Mouse (Mus musculus) heart, postnatal 10 days (tissue): ENCODE data around the gene Gpat3. TPM values are rescaled to one million over a fixed set of nuclear protein-coding genes. Genes with fewer than 3 reads are reported as not detected.

Experiments used
- DNase-seq, 2 experiments: peaks; one replicate each; pipeline ENCODE4 v3.0.0; 2021
- intact Hi-C: fragments of 180-260 bp; cut with DNase I; formaldehyde crosslinking; loops from one replicate; pipeline ENCODE4 v1.15.1; 2025
- total RNA-seq, 2 experiments: library from RNA; stranded (reverse); gene quantifications; 2 replicates each; pipeline ENCODE4 v1.2.3; 2021

The Gpat3 gene
- total RNA-seq, 2 experiments from 2014 or later = 28.3 to 43.5 TPM

DNA sequence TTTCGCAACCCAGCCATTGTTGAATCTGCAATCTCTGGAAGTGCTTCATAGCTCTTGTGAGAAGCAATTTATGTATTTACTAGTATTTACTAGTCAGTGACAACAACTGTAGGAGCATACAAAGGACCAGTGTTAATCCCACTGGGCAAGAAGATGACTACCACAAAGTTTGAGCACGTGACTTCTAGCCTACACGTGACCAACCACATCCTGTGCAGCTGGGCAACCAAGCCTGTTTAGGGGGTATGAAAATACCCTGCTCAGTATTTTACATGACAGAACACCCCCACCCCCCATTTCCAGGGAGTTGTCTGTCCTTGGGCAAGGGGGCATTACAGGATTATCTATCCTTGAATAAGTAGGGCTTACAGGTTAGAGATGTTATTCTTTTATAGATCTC, 11.0 kb downstream of the Gpat3 start:
- DNase-seq = no peak
- intact Hi-C loops = no loop called here

DNA sequence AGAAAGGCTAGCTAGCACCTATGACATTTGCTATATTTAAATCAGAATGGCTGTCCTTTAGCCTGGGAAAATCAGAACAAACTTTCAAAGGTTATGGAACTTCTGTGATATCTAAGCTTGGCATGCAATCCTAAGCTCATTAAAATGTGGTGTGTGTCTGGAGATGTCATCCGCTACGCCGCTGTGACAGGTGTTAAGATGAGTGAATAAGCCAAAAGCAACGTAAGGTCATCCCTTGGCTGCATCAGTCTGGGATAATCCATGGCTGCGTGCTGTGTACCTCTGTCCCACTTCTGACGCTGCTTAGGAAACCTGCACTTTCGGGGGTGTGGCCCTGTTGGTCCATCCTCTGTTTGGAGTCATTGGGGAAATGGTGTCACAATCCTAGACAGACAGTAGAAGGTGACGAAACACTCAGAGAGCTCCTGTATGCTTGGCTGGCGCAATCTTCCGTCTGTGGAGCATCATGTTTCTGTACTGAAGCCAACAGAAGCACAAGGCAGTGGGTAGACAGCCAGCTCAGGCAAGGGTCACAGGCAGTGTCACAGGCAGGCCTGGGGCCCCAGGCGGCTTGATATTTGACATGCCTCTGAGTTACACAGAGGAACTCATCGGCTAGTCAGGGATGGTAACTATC, 15.0 kb downstream of the Gpat3 start:
- intact Hi-C loops = loop anchor here (2.0 kb wide), 1 partner anchor 14 kb away; no protein-coding TSS in a partner anchor
- DNase-seq = peak; percentile 88 to 91

DNA sequence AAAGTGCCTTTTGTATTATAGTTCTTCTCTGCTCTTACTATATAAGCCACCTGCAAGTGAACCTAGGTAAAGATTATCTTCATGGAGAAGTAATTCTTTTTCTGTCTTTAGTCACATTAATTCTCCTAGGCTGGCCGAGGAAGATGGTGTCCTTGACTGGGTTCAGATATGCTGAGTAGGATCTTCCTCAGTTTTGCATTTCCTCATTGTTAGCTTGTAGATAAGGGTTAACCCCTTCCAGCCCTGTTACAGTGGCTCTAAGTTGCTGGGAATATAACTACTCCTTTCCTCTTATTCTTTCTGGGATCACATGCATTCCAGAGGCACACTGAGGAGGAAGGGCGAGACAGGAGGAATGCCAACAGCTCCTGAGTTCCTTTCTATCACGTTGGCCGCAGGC, 15.6 kb downstream of the Gpat3 start:
- intact Hi-C loops = loop anchor here (2.0 kb wide), 1 partner anchor 14 kb away; no protein-coding TSS in a partner anchor
- no peak for DNase-seq

DNA sequence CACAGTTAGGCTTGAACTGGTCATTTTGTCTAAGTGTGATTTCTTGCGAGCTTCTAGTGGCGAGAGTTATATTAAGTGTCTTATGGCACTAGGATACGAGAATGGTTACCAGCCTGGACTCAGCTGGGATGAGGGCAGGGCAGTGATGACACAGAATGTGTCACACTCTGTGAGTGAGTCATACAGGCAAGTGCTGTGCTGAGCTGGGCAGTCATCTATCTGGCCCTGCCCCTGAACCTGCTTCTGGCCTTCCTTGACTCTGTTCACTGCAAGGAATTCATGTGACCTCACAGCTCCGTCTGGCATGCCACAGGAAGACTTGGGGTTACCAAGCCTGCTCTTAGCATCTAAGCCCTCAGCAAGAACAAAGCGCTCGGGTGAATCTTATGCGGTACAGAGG, 16.3 kb downstream of the Gpat3 start:
- intact Hi-C loops = loop anchor here (2.0 kb wide), 1 partner anchor 15 kb away; no protein-coding TSS in a partner anchor
- DNase-seq = peak; percentile 10 to 43

DNA sequence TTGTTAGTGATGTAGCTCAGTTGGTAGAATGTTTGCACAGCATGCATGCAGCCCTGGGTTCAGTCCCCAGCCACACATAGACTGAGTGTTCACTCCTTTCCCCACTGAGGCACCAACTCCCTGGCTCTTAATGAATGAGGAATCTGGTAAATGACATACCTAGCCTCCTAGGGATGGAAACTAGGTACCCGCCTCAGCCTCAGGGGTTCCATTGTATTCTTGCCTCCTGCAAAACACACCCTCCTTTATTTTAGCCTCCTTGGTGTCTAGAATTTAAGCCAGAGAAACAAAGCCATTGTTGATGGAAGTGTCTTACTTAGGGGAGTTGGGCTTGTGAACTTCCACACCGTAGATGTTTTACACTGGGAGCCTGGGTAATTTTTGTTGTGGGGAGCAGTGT, 17.6 kb downstream of the Gpat3 start:
- intact Hi-C loops = no loop called here
- DNase-seq = no peak

DNA sequence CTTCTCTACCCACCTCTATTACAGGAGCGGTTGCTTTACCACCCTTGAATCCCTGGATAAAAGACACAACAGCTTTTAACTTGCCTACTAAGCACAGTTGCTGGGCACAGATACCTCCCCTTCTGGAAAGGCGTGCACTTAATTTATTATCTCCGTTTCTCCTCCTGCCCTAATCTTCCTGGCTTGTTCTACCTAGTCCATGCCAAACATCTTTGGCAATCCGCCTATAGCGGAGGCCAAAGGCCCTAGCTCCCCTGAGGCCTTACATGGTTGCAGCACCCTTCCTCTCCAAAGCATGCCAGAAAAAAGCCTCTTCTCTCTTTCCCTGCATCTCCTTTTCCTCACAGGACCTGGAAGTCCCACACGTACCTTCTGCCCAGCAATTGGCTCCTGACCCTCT, 18.9 kb downstream of the Gpat3 start:
- DNase-seq = peak; percentile 72 to 83
- intact Hi-C loops = loop anchor here (2.0 kb wide), 1 partner anchor 28 kb away; no protein-coding TSS in a partner anchor

DNA sequence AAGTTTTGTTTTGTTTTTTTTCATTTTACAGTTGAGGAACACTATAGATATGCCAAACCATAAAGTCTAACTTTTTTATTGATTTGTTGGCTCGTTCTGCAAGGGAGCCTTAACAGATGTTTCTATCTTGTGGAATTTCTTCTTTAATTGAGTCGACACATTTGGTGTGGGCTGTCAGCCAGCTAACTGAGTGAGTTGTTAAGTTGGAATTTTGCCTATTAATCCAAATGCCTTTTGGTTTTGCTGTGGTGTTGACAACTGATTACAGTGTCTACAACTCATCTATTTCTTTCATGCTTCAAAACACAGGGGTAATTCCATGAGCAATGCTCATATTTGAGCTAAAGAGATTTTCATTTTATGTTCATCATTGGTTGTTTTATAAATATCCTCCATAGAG, 20.7 kb downstream of the Gpat3 start:
- intact Hi-C loops = no loop called here

DNA sequence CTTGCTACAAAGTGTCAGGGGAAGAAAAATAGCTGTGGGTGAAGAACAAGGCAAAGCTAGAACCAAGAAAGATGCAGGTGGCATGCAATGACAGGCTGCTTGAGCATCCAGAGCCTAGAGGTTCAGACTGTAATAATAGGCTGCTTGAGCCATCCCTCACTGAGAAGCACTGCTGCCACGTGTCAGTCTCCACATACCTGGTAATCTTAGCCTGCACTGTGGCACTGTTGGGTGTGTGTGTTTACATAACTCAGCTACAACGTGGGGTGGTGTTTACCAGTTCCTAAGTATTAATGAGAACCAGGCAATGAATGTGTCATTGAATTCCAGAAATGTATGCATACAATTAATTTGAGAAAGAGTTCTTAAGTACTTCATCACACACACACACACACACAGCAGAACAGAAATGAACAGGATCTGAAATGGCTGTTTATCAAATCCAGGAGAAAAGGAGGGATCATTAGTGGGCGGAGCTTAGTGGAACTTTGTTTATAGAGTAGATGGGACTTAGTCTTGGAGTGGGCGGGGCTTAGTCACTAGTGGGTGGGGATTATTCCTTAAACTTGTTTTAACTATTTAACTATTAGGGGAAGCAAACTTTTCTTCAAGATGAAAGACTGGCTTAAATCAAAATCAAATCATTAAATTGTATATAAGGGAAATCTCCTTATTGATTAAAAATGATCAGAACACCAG, 23.8 kb downstream of the Gpat3 start:
- no peak for DNase-seq
- intact Hi-C loops = no loop called here

More for the DNA sequence above, 20.7 kb downstream of the Gpat3 start:
- DNase-seq = peak; percentile 53 to 55

DNA sequence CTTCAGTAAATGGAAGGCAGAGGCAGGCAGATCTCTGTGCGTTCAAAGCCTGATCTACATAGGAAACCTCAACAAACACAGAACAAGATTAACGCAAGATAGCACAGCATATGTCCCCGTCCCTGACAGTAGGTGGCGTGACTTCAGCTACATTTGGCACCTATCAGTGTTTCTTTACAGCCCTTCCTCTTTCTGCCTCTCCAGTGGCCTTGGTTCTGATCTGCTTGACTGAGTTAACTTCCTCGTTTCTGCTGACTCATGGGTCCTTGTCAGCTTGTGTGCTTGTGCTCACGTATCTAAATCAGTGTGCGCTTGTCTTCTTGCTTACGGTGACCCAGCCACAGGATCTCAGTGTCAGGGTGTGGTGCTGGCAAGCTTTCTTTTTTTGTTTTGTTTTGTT, 26.5 kb downstream of the Gpat3 start:
- intact Hi-C loops = loop anchor here (5.0 kb wide), 1 partner anchor 35 kb away; no protein-coding TSS in a partner anchor

DNA sequence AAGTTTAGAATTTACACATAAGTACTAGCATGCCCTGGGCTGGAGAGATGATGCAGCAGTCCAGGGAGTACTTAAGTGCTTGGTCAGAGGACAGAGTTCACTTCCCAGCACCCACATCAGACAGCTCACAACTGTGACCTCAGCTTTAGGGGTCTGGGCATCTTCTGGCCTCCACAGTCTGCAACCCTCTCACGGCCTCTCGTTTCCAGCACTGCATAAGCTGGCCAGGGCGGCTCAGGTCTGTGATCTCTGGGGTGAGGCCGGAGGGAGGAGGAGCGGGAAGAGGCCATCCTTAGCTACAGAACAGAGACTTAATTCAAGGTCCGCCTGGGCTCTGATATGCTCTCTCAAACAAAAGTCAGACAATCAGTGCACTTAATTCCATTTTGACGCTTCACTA, 29.2 kb downstream of the Gpat3 start:
- DNase-seq = no peak

More for the DNA sequence above, 26.5 kb downstream of the Gpat3 start:
- no peak for DNase-seq

DNA sequence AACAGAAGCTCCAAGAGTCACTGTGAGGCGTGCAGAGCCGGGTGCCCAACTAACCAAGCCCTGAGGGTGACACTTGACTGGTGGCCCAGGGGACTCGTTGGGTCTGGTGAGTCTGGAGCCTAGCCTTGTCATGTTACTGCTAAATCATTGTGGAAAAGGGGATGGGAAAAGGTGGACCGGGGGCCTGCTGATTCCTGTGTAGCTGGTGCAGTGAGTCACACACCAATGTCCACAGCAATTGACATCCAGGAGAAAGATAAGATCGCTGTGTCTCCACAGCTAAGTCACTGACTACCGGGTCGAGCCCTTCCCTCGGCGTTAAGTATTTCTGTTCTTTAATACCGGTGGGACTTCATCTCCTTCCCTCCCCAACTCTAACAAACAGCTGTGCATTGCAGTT, 29.7 kb downstream of the Gpat3 start:
- no peak for DNase-seq
- intact Hi-C loops = no loop called here

More for the DNA sequence above, 29.2 kb downstream of the Gpat3 start:
- intact Hi-C loops = loop anchor here (5.0 kb wide), 1 partner anchor 33 kb away; no protein-coding TSS in a partner anchor

DNA sequence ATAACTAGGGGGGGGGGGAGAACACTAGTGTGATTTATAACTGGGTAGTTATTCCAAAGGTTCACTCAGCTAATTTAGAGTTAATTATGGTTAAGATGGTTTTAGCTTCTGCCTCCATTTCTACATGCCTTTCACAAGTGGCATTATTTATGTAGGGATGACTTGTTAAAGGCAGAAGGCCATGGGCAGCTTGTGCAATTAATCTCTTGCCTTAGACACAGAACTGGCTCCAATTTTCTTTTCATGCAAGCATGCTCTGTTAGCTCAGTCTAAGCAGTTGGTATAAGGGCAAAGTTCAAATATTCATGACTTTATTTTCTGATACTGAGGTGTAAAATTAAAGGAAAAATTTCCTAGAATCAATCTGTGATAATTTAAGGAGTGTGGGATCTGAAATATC, 31.5 kb downstream of the Gpat3 start:
- intact Hi-C loops = no loop called here
- DNase-seq = no peak

DNA sequence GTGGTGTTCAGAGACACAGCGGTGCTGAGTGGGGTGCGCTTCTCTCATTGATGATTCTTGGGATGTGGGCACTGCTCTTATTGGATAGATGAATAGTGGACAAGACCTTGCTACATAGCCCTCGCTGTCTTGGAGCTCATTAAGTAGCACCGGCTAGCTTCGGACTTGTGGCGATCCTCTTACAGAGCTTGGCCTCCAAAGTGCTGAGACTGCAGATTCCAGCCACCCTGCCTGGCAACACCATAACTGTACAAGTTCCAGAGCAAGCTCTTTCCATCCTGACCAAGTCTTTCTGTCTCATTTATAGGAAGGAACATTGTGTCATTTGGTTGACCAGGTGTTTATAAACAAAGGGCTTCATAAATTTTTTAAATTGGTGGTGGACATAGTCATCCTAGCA, 39.7 kb downstream of the Gpat3 start:
- DNase-seq = no peak
- intact Hi-C loops = no loop called here

DNA sequence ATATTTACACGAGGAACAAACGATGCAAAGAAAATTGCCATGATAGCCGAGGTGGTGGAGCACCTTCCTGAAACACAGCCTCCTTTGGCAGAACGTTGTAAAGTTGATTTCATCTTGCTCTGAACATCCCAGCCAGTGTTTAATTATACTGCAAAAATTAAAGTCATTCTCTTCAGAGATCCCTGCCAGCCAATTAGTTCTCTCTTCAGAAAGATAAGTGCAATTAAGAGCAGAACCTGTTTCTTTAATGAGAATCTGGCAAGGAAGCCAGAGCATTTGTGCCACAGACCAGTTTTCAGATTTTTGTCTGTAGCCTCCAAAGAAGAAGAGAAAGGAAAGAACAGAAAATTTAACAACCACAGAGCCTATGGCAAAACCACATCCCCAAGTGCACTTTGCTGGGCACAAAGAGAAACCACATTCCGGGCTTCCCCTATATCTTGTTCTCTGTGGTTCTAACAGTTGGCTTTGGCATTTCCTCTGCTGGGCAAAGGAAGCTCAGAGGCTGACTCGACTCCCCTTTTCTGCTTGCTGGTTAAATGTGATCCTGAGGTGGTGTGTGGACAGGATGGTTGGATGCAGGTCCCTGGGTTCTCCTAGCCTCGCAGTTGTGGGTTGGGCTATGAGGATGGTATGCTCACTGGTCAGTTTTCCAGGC, 40.9 kb downstream of the Gpat3 start:
- intact Hi-C loops = no loop called here
- no peak for DNase-seq

DNA sequence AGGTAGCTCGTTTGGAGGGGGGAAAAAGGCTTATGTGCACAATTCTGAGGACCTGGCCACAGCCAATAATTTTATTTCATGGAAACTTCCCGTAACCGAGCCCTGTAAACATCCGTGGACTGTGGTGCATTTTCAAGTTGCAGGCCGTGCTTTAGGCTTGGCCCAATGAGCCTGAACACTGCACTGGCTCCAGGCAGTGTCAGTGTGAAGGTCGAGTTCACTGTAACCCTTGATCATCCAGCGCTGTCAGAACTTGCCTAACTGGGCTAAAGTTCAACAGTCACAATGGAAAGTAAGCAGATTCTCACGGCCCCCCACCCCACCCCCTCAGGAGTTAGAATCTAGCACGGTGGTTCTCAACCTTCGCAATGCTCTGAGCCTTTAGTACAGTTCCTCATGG, 50.7 kb downstream of the Gpat3 start:
- intact Hi-C loops = no loop called here
- DNase-seq = no peak

DNA sequence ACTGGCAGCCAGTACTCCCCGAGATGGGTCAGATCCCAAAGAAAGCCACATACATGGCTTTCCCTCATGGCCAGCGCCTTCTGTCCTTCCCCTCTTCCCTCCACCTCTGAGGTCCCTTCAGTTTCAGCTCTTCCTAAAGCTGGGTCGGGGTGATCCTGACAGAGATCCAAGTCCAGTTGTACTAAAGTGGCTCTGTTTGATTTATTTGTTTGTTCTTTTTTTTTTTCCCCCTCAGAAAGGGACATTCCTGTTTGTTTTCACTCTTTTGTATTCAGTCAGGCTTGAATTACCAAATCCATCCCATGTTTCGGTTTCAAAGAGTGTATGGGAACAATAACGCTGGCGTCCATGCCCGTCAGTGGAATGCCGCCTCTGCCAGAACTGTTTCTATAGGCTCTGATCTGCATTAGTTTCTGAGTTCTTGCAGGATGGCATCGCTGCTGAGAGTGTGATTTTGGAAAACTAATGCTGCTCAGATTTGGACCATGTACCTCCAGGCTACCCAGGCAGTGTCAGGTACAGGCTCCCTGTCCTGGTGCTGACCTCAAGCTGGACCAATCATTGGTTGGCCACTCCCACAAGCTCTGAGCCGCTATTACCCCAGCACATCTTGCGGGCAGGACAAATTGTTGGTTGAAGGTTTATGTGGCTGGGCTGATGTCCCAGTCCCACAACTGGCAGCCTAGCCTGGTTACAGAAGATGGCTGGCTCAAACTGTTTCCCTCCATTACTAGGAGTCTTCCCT, 54.4 kb downstream of the Gpat3 start:
- no peak for DNase-seq
- intact Hi-C loops = no loop called here

DNA sequence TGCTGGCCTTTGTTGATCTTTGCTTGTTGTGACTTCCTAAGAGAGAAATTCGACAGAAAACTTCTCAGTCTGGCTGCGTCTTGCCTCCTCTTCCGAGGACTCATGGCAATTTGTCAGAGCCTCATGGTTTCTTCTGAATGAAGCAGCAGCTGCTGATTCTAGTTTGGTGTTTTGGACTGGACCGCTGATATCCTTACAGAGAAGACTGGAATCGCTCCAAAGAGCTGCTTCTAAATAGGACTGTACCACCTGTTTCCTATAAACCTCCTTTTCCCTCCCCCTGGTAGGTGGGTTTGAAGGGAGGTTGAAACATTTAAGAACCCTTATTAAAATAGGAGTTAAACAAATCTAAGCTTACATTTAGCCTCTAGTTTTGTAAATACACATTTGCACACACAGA, 55.5 kb downstream of the Gpat3 start:
- no peak for DNase-seq
- intact Hi-C loops = no loop called here

DNA sequence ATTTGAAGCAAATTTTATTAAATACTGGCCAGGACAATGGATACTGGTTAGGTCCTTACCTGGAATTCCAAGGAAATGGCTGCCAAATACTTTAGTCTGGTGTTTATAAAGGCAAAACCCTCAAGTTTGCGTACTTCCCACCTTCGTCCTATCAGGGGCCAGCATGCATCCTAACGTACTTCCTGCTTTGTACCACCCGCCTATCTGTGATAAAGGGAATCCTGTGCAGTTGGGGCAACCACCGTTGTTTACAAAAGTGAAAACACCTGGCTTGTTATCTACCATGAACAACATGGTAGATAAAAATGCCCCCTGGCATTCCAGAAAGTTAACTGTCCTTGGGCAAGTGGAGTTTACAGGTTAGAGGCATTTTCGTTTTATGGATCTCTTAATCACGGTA, 63.0 kb downstream of the Gpat3 start:
- DNase-seq = no peak
- intact Hi-C loops = loop anchor here (5.0 kb wide), 1 partner anchor 36 kb away; no protein-coding TSS in a partner anchor

DNA sequence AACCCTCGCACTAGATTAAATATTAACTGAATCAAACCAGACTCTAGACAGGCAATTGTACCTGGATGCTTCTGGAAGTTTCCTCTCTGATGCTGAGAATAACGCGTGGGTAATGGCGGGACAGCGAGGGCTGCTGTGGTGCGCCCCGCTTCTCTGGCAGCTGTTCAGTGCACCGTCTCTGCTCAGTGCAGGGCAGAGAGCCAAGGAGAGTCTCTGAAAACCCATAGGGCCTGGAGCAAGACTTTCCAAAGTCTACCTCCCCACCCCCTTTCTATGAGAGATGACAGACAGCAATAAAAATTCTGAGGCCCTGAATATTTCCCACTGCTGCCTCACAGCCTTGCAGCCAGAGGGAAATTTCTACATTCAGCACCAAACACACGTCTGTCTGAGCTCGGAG, 63.4 kb downstream of the Gpat3 start:
- DNase-seq = peak; percentile 32 to 36
- intact Hi-C loops = loop anchor here (5.0 kb wide), 1 partner anchor 37 kb away; no protein-coding TSS in a partner anchor

DNA sequence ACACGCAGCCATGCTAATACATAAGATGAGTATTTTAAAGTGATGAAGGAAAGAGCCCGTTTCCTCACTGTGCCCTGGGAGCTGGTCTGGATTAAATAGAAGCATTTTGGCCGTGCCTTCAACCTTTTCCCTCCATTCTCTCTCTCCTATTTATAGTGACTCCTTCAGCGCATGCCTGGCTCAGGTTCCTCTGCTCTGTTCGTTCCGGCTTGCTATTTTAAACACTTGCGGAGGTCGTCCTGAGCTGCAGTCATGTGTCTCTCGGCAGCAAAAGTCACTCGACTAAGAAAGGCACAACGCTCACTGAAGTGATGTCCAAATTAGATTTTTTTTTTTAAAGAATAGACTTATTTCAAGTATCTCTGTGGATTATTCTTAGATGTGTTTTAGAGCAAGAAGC, 64.2 kb downstream of the Gpat3 start:
- intact Hi-C loops = loop anchor here (5.0 to 10.0 kb wide), 2 partner anchors 37 to 365 kb away; no protein-coding TSS in a partner anchor
- DNase-seq = peak; percentile 63 to 76
